Mouse (Mus musculus): Measurements from ENCODE around the gene Faf1.

Gene Faf1

DNA sequence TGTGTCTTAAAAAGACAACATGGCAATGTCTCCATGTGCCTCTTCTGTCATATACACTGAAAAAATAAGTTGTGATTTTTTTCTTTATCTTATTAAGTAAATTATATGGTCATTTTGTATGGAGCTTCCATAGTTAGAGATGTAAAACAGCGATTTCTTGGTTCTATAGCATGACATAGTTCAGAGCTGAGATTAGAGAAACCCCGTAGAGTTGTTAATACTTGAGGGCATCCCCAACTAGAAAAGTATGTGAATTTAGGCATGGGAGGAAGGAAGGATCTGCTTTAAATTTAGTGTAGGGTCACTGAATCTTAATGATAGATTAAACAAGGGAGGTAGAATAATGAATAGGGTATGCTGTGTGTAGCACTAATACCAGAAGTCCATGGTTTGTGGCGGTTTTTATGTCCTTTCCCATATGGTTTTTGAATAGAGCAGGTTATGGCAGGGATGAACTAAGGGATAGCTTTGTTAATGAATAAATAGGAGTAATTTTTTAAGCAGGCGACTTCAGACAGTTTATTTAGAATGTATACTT is 106.3 kb downstream of the Faf1 start:
- DNase-seq (ENCODE audit: low spot score in 2 of 2), result no peak

DNA sequence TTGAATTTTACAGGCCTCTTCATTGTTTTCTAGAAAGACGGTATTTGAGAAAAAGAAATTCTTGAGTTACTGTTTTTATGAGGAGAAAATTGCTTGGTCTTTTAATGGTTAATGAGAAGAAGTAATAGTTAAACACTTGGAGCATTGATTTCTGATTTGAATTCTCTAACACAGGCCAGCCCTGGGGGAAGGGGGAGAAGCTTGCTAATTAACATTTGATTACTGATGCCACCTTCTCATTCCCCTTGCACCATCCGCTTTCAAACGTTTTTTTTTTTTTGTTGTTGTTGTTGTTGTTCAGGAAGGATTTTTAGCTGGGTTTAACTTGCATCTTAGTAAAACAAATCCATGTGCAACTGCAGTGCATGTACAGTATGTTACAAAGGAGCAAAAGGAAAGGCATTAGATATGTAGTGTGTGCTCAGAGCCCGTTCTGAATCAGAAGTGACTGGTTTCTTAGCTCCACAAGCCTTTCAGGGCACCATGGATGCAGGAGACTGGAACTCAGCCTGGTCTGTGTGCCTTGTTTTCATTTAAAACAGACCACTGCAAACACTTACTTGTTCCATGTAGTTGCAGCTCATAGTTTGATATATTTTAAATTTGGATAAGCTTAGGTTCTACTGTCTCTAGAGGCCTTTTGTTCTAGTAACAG is 113.1 kb downstream of the Faf1 start:
- DNase-seq (ENCODE audit: low spot score in 2 of 2), result no peak

DNA sequence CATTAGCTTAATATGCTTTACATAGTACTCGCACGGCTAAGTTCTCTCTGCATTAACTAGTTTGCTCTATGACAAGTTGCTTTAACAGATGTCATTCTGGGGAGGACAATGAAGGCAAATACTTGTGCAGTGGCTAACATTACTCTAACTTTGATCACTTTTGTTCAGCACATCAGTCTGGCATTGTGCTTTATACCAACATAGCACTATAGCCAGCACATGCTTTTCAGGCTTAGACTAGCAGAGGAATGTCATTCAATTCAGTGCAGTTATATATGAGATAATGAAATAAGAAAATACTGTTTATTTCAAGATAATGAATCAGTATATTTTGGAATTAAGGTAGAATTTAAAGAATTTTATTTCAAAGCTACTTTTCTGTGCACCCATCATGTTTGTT is 115.9 kb downstream of the Faf1 start:
- no peak for DNase-seq (ENCODE audit: low spot score in 2 of 2)

DNA sequence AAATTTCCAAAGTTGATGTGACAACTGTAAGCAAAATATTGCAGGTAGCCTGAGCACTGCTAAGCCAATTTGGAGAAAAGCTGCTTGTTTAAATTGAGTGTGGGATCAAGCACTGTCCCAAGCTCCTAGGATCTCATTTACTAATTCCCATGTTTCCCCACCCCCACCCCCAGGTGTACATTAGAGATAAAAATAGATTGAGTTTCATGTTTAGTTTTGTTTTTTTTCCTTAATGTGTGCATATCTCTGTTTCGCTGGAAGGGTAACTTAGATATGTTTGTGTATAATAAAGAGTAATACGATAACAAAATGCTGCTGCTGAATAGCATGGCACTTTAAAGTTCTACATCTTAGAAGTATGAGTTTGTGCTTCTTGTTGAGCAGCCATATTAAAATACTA is 116.7 kb downstream of the Faf1 start:
- no peak for DNase-seq (ENCODE audit: low spot score in 2 of 2)

DNA sequence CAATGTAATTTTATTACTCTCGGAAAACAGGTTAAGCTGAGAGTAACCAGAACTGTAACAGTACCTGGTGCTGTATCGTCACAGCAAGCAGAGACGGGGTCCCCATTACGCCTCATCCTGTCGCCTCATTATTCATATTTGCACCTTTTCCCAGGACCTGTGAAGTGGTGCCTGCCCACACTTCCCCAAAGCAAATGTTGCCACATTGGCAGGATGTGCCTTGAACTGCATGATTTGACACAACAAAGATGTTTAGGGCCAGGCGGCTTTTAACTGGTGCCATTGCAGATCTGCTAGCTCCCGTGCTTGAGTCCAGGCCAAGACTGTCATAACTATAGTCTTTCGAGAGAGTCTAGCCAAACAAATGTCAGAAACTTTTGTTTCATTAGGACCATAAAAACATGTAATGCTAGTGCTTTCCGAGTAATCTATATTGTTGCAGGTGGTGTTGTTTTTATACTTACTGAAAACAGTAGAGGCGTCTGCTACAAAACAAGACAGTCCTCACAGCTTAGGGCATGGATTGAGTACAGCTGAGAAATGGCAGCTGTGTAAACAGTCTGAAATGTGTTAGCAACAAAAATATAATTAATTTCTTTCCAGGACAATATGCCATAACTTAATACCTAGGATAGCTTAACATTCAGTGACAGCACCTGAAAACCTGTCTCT is 121.3 kb downstream of the Faf1 start:
- no peak for DNase-seq (ENCODE audit: low spot score in 2 of 2)

DNA sequence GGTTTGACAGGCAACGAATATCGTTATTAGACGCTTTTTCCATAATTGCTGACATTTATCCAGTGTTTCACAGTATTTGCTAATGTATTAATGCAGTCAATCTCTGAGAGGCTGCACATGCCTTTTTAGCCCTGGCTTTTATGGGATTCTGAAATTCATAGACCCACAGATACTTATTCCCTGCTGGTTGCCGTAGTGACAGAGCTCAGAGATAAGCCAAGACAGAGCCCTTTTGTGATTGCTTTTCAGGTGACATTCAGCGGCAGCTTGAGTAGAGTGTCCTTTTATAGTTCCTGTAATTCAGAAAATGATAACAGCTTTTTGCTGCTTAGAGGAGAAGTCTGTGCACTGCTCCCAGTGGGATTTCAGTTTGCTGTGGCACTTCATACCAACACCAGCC is 130.0 kb downstream of the Faf1 start:
- no peak for DNase-seq (ENCODE audit: low spot score in 2 of 2)

DNA sequence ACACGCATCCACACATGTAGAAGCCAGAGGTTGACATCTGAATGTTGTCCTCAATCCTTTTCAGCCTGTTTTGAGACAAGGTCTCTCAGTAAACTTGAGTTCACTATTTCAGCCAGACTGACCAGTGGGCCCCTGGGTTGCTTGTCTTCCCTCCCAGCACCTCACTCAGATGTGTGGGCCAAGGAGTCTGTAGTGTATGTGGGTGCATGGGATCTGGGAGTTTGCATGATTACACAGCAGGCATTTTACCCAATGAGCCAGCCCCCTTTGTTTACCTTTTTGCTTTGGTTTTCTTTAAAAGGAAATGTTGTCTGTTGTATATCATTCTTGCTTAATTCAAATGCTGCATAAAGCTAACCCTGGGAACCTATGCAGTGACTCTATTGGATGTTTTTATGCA is 138.8 kb downstream of the Faf1 start:
- no peak for DNase-seq (ENCODE audit: low spot score in 2 of 2)

DNA sequence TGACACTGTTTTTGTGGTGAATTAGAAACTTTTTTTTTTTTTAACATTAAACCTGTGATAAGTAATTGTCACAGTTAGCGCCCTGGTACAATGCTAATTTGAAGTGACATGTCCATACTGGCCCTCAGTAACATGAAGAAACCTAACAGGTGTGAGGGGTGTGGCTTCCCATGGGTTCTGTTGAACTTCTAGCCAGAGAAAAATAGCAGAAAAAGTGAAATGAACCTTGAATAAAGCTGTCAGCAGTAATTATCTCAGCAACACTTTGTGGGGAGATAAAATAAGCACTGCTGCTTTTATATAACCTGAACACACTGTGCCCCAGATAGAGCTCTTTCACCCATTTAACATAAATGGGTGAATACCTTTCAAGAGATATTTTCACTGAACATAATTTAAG is 139.2 kb downstream of the Faf1 start:
- DNase-seq (ENCODE audit: low spot score in 2 of 2), result no peak

DNA sequence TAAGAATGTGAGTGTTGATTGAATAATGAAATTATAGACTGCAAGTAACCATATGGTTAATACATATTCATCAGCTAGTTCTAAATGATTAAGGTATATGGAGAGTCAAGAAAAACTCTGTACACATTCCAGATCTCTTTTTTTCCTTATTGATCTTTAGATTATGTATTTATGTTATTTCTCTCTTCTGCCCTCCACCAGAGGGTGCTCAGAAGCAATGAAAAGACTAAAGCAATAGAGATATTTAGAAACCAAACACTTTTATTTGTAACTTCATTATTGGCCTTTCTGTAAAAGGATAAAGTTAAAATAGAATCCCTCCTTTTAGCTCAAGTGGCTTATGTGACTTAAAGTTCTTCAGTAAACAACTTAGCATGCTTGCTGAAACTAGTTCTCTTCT is 143.1 kb downstream of the Faf1 start:
- no peak for DNase-seq (ENCODE audit: low spot score in 2 of 2)

DNA sequence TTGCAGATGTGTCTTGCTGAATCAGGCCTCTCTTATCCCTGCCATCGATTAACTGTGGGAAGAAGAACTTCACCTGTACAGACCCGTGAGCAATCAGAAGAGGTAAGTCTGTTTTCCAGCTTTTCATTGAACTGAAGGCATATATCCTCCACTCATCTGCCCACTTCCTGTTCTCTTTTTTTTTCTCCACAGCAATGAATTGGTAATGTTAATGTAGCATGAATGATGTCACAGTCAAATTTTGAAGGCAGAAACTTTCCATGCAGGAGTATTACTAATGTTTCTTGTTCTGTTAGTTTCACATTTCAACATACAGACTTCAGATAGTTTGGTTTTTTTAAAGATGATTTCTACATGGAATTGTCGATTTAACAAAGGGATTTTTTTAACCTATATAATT is 153.4 kb downstream of the Faf1 start:
- no peak for DNase-seq (ENCODE audit: low spot score in 2 of 2)

DNA sequence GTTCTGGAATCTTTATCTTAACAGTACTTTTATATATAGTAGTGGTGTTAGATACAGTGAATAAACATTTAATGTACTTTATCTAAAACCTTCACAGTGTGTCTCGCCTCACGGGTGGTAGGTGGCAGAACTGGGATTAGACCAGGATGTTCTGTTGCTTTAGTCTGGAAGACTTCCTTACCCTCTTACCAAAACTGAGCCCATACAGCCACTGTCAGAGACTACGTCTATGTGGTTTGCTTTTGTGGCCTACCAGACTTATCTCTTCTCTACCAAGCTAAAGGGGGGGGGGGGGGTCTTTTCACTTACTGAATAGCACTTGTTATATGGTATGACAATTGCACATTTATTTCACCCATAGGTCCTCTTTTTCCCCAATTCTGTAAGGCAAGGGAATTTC is 181.5 kb downstream of the Faf1 start:
- no peak for DNase-seq (ENCODE audit: low spot score in 2 of 2)

DNA sequence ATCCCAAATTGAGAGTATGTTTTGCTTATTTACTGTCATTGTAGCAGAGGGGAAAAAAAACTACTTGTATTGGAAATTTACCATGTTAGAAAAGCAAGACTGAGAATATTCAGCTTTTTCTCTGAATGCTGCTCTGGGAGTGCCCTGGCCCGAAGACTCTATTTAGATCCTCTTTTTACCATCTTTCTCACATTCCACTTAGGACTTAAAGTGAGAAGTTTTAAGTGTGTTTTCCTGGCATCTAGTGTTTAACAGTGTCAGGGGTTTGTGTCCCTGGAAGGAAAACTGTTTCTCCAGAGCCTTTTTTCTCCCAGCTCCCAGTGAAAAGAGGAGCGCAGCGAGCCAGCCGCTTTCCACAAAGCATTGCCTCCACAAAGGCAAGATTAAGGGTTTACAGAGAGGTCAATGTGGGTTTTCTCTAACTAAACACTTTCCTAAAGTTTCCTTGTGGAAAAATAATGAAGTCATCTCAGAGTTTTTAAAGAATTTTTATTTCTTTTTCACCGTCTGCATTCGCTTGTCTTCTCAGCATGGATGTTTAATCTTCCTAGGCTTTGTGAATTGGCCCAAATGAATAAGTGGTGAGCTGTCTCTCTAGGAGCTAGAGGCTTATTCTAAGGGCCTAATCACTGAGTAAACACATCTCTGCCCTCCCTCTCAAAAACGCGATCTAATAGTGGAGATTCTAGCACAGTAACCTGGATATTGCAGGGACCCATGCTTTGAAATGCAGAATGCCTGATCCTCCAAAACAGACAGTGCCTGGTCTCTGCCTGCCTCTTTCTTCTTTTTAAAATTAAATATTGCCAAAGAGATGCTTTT is 182.4 kb downstream of the Faf1 start:
- DNase-seq (ENCODE audit: low spot score in 2 of 2), result no peak

DNA sequence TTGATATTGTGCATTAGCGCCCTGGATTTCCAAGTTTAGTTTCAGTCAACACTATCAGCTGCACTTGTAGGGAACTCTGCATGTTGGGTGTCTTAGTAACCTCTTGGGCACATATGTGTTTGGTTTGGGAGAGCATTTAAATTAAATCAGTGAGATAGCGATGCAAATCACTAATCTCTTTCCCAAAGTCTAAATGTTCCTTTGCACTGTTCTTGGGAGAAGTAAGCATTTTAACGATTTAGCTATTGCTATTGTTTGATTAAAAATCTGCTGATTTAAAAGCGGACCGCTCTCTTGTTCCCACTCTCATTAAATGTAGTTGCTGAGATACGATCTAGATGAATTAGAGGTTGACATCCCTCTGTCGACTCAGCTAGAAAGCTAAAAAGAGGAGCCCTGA is 183.0 kb downstream of the Faf1 start:
- no peak for DNase-seq (ENCODE audit: low spot score in 2 of 2)

DNA sequence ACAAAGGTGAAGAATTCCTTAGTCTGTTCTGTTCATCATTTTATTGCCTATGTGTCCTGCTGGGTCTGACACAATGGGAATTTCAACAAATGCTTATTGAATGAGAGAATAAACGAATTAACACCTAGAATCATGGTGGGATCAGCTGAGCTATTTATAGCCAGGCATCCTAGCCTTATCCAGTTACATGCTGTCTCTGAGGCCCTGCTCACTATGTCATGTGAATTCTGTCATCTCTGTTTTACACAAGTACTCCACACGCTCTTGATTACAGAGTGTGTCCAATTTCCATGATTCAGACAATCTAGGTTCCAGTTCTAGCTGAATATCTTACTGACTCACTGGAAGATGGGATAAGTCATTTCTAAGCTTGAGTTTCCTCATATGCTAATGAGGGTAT is 183.9 kb downstream of the Faf1 start:
- DNase-seq (ENCODE audit: low spot score in 2 of 2), result no peak

DNA sequence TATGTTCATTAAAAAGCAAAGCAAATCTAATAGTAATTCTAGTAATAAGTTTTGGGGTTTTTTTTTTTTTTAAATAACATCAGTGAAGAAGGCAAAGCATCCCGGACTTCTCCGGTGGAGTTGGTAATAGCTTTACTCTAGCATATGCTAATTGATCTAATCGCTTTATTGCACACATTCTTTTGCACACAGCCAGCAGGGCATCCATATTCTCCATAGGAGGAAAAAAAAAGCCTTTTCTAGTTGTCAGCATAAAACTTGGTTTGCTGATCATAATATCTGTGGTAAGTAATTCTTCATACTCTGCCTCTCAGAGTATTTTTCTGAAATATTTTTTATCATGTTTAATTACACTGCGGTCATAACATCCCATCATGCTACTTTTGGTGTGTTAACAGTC is 185.9 kb downstream of the Faf1 start:
- DNase-seq (ENCODE audit: low spot score in 2 of 2), result no peak

DNA sequence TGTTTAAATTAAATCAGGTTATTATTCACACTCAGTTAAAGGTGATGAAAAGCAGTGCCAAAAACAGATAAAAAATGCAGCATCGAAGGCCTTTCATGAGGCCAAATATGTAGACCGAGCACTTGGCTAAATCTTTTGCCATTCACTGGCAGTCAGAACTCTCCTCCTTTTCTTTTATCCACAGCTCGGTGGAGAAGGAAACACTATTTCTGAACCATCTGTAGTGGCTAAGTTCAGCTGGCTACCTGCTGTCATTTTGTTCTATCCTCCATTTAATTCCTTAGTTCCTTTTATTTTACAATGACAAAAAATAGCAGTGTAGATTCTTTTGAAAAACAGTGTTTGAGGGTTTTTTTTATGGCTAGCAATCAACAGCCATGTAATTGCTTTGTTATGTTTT is 186.6 kb downstream of the Faf1 start:
- DNase-seq (ENCODE audit: low spot score in 2 of 2), result no peak

DNA sequence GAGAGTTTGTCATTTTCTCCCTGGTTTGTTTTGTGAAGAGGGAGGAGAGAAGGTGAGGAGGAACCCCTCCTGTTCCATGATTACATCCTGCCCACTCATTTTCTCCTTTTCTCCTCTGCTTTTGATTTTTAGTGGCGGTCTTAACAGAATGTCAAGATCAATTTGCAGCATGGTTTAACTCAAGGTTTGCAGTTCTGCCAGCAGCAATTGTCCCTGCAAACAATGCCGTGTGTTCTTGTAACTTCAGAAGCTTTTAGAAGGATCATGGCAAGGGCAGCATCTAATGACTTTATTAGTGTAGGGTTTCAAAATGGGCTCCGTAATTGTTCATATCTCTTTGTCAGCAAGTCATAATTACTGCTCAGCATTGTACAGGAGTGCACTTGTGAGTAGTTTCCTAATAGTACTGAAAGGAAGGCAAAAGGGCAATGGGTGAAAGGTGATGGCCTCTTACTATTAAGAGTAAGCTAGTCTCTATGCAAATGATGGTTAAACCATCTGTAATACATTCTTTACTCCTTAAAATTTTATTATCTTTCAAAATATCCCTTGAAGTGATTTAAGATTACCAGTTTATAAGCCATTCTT is 192.6 kb downstream of the Faf1 start:
- DNase-seq (ENCODE audit: low spot score in 2 of 2), result no peak

DNA sequence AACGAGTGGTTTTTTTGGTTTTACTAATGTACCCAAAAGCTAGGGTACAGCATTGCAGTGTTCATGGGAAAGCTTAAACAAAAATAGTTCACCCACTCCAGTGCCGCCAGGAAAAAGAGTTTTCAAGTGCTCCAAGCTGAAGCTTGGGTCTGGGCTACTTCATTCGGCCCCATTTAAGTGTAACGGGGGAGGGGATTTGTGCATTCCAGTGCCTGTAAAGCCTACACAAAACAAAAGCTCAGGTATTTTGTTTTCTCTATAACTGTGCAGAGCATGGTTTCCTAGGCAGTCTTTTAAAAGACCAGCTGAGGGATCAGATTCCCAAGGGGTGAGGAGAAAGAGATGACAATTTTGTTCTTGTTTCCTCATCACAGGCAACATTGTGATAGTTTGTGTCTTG is 207.9 kb downstream of the Faf1 start:
- DNase-seq (ENCODE audit: low spot score in 2 of 2), result no peak

DNA sequence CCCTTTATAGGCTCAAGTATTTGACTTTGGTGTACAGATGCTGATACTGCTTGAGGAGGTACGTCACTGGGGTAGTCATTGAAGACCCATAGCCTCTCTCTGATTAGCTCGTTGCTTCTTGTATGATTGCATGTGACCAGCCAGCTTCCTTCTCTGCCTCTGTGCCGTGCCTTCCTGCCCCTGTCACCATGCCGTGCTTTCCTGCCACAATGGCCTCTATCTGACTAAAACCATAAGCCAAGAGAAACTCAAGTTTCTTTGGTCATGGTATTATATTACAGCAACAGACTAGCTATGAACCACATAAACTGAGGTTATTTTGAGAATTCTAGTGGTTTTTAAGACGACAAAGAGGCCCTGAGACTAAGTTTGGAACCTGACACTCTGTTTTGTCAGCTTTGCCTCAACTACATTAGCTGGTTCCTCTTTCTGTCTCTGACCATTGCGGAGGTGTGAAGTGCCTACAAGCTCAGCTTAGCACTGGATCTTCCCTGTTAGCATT is 211.5 kb downstream of the Faf1 start:
- no peak for DNase-seq (ENCODE audit: low spot score in 2 of 2)

DNA sequence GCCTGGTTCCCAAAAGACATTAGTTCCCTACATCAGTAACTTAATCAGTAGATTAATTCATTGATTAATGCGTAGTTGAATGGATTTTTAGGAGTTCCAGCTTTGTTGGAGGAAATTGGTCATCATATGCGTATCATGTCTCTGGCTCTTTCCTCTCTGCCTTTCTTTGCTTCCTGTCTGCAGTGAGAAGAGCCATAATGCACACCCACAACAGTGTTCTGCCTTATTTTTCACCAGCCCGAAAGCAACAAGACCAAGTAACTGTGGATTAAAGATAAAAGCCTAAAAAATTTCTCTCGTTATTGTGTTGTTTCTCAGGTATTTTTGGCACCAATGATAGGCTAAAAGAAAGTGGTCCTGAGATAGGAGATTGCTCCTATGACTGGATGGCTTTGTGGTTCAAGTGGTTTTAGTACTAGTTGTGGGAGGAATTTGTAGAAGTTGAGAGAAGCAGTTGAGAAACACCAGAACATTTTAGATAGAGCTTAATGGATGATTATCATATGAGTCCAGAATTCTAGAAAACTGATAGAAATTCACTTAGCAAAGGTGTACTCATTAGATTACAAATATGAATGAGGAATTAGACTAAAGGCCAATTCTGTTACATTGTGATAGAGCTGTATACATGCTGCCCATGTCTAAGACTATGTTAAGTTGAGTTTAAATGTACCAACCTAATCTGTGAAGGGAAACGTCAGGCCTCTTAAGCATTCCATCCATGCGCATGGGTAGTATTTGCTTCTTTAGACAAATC is 221.6 kb downstream of the Faf1 start:
- no peak for DNase-seq (ENCODE audit: low spot score in 2 of 2)

DNA sequence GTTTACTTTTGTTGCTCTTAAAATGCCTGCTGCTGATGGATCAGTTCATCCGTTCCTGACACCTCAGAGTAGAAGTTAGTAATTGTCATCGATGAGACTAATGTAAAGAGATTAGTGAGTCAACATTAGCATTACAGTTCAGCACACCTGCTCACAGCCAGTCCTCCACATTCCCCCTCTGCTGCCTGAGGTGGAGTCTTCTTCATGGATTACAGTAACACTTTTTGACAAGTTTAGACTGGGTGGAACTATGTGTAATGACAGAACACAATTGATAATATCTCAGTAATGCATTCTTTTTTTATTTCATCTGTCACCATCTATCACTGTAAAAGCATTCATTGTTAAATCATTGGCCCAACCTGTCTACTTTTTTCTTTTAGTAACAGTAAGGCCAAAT is 224.7 kb downstream of the Faf1 start:
- DNase-seq (ENCODE audit: low spot score in 2 of 2), result no peak

DNA sequence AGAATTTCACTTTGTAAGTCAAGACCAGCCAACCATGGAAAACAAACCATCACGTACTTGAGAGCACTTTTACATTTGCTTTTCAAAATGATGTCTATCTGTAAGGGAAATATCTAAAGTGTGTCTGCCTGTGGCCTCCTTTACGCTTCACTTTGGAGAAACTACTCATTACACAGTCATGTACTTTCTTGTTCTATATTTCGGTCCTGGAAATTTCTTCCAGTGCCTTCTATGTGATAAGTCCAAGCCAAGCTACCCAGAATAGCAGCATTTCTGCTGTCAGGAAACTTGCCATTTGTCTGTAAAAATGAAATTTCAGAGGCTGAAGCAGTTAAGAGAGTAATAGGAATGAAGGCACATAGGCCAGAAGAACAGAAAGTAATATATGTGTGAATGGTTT is 228.1 kb downstream of the Faf1 start:
- DNase-seq (ENCODE audit: low spot score in 2 of 2), result no peak

Data from thymus, postnatal 10 days (tissue).